In the genomic region with DNA sequence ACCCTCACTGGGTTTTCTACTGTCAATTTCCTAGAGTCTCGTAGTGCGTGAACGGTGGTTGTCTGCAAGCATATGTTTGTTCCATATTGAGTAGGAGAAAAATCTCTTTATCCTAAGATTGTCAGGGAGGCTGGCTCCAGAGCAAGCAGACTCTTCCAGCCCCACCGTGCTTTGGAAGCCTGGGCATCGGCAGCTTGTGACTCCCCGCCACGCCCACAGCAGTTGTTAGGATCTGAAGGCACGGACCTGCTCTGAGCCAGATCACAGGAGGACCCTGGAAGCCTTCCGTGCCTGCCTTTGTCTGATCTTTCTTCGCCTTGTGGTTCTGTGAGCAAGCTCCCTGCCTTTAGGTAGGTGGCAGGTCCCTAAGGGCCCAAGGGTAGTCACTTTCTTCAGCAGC, we compare ENCODE assay signal across 13 mouse cellular contexts. TPM values are rescaled to one million over a fixed set of nuclear protein-coding genes. Genes with fewer than 3 reads are reported as not detected.
A peak's percentile ranks its signal among the peaks of the same experiment; 100 is the strongest.
DNase-seq lines count a peak whose midpoint lies in the region; ATAC-seq and TF ChIP-seq lines count a peak whose summit lies in the region.
"Had no signal": no experiment of that assay in that cellular context is flagged by ENCODE, and none has a peak within 500 bp of the region (broad histone marks: within the 10 kb centered on the region; RNA-seq: fewer than 3 reads in every experiment).

No protein-coding gene starts in this region.

- H3K4me1 ChIP-seq in neural tube, embryonic 13.5 days (replicated peaks): peaks cover 50% of the 10 kb centered on the region
- H3K4me1 ChIP-seq in embryonic facial prominence, embryonic 10.5 days: peaks cover 40% of the 10 kb centered on the region
- H3K4me1 ChIP-seq in thymus, adult 2 months (replicated peaks; ENCODE audit: control insufficient read depth, insufficient read depth, low read length): 0 out of 2 replicates have a peak, but pooled peaks cover 3% of the 10 kb centered on the region

- WGBS in neural tube, embryonic 13.5 days: 48% methylated on average over 10 of the region's 10 CpGs
- WGBS in embryonic facial prominence, embryonic 10.5 days: 49% methylated on average over 10 of the region's 10 CpGs
- 94% methylated on average over 10 of the region's 10 CpGs for WGBS in thymus, adult 2 months

- no peak for ATAC-seq in neural tube, embryonic 13.5 days (ENCODE audit: low read depth)

- intact Hi-C loops in left cerebral cortex, postnatal 14 days (cut with DNase I): loop anchor here (5.0 kb wide), 1 partner anchor 84 kb away; no protein-coding TSS in a partner anchor

- H3K36me3 ChIP-seq in neural tube, embryonic 13.5 days: no peaks in the 10 kb centered on the region
- H3K36me3 ChIP-seq in embryonic facial prominence, embryonic 10.5 days (replicated peaks): no peaks in the 10 kb centered on the region
- H3K36me3 ChIP-seq in thymus, adult 2 months (ENCODE audit: control insufficient read depth, insufficient read depth, low read length): no peaks in the 10 kb centered on the region
- H3K36me3 ChIP-seq: heart, embryonic 15.5 days had no signal

- no peak overlapping the region for H3K27ac ChIP-seq in neural tube, embryonic 13.5 days (replicated peaks)
- peak overlapping the region; percentile 24; the same call in 1 of the 2 replicates for H3K27ac ChIP-seq in embryonic facial prominence, embryonic 10.5 days (replicated peaks)
- no peak overlapping the region for H3K27ac ChIP-seq in thymus, adult 2 months (ENCODE audit: control insufficient read depth, insufficient read depth, low read length)
- H3K27ac ChIP-seq: heart, embryonic 15.5 days; kidney, postnatal 0 days had no signal

- H3K9me3 ChIP-seq in neural tube, embryonic 13.5 days: no peaks in the 10 kb centered on the region
- H3K9me3 ChIP-seq in embryonic facial prominence, embryonic 10.5 days: no peaks in the 10 kb centered on the region
- H3K9me3 ChIP-seq: G1E; heart, embryonic 15.5 days had no signal

- TF ChIP-seq CTCF in thymus, adult 2 months (IDR thresholded peaks at IDR 0.05; ENCODE audit: borderline replicate concordance, control insufficient read depth, extremely low read depth, insufficient read depth, low read length, poor library complexity): no peak

- H3K9ac ChIP-seq in neural tube, embryonic 13.5 days: peak overlapping the region; percentile 39; the same call in 1 of the 2 replicates
- H3K9ac ChIP-seq: heart, embryonic 15.5 days had no signal

- TF ChIP-seq POLR2A in thymus, adult 2 months (IDR thresholded peaks at IDR 0.05; ENCODE audit: control insufficient read depth, extremely low read depth, insufficient read depth, low read length, poor library complexity): no peak

- no peaks in the 10 kb centered on the region for H3K27me3 ChIP-seq in neural tube, embryonic 13.5 days
- H3K27me3 ChIP-seq in embryonic facial prominence, embryonic 10.5 days (replicated peaks; ENCODE audit: low read depth, poor library complexity, severe bottlenecking): no peaks in the 10 kb centered on the region
- H3K27me3 ChIP-seq in thymus, adult 2 months (ENCODE audit: control insufficient read depth, insufficient read depth, low read length): no peaks in the 10 kb centered on the region
- H3K27me3 ChIP-seq: heart, embryonic 15.5 days had no signal

- DNase-seq in neural tube, embryonic 10.5 days (ENCODE audit: extremely low spot score, low spot score): no peak
- DNase-seq in embryonic facial prominence, embryonic 10.5 days (ENCODE audit: low spot score): no peak
- peak; percentile 45 to 58 for DNase-seq in left cerebral cortex, postnatal 14 days (ENCODE audit: low spot score in 2 of 2)
- peak; percentile 49 for DNase-seq in right cerebral cortex, postnatal 4 days
- no peak for DNase-seq in adrenal gland, postnatal 10 days
- no peak for DNase-seq in adrenal gland, postnatal 4 days (ENCODE audit: low spot score in 2 of 2)
- no peak for DNase-seq in thymus, adult 2 months
- DNase-seq: adrenal gland, postnatal 36 days had no signal

- H3K4me2 ChIP-seq in neural tube, embryonic 13.5 days: no peak overlapping the region
- H3K4me2 ChIP-seq: heart, embryonic 15.5 days had no signal

- no peak overlapping the region for H3K4me3 ChIP-seq in neural tube, embryonic 13.5 days
- no peak overlapping the region for H3K4me3 ChIP-seq in embryonic facial prominence, embryonic 10.5 days
- H3K4me3 ChIP-seq in thymus, adult 2 months (ENCODE audit: control insufficient read depth, insufficient read depth, low read length): no peak overlapping the region
- H3K4me3 ChIP-seq: erythroblast, embryonic 14.5 days; heart, embryonic 15.5 days had no signal

RNA-seq across cellular contexts. Expression of a gene that starts 21.6 kb away (rescaled TPM):
- 14.4 and 15.3 TPM in 2 replicates for polyA plus RNA-seq in neural tube, embryonic 13.5 days (2015; fragmentation: Nextera tagmentation; extraction: Ambion mirVana)
- polyA plus RNA-seq in embryonic facial prominence, embryonic 10.5 days (2016; fragmentation: Nextera tagmentation; extraction: Ambion mirVana): 5.9 and 6.2 TPM in 2 replicates
- total RNA-seq in left cerebral cortex, postnatal 14 days (2021): 100 to 1,000 TPM; 173 to 176 TPM
- 10 to 100 TPM; 30.1 to 33.3 TPM for total RNA-seq in adrenal gland, postnatal 10 days (2021)
- 10 to 100 TPM; 26.8 to 27.9 TPM for total RNA-seq in adrenal gland, postnatal 4 days (2021)
- 14.4 and 21.5 TPM in 2 replicates for polyA plus RNA-seq in thymus, adult 2 months (2012; rRNA removed)

Comparison
In these comparisons a context has a peak if more than half of its experiments do, and no peak if none do; other contexts are left out.
1. DNase-seq: peak in left cerebral cortex, postnatal 14 days (2 of 2) and right cerebral cortex, postnatal 4 days (single experiment); none in neural tube, embryonic 10.5 days (single experiment), embryonic facial prominence, embryonic 10.5 days (single experiment), adrenal gland, postnatal 10 days (single experiment), adrenal gland, postnatal 4 days (0 of 2) and thymus, adult 2 months (single experiment).
2. RNA of a gene that starts 21.6 kb away (total RNA-seq): 173 to 176 TPM in left cerebral cortex, postnatal 14 days; 30.1 to 33.3 TPM in adrenal gland, postnatal 10 days and 26.8 to 27.9 TPM in adrenal gland, postnatal 4 days; every median in the first group is over 4 times any median in the second.